Mouse (Mus musculus): Measurements from ENCODE around the gene Csn1s1. TPM values are rescaled to one million over a fixed set of nuclear protein-coding genes. Genes with fewer than 3 reads are reported as not detected.

The Csn1s1 gene
- not detected in 4 replicates for total RNA-seq (2023)

DNA sequence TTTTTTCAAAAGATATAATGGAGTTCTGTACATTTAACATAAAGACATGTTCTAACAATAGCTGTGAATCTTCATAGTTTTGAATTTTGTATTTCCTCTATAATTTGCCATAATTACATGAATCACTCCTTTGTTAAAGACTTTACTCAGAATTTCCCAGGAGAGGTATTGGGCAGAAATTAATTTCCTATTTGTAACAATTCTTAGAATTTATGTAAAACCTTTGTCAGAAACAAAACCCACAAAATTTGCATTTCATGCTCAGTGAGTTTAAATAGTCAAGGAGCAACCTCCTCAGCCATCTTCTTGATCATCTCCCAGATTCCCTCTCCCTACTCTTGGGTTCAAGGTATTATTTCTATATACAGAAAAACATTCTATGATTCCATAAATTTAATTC lies at the start of gene Csn1s1:
Csn1s1 (plus strand) TSS at position 301 of the 400 bp plus-strand sequence.

DNA sequence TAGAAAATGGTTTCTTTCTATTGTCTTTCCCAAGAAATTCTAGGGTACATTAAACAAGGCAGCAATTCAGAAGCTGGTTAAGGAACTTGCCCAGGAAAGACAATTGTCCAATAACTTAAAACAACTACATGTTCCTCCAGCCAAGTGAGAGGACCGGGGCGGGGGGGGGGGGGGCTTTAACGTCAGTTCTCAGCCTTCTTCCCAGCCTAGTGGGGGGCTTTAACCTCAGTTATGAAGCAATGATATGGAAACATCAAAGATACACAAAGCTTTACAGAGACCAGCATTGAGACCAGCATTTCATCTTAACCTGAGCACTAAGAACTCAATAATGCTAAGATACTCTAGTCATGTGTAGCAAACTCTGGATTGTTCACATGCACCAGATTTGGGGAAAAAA lies 33.5 kb downstream of the Csn1s1 start, which contains the start of gene Csn2:
Csn2 (minus strand) TSS at position 101 of the 400 bp plus-strand sequence.

Other genes with a start within 250 kb of the Csn1s1 start
- gene Ugt2b38, start 242.0 kb upstream of the Csn1s1 start, total RNA-seq (2023): not detected in 4 replicates
- not detected in 4 replicates for gene Ugt2a2, start 183.9 kb upstream of the Csn1s1 start, total RNA-seq (2023)
- gene Gm43638, start 179.4 kb upstream of the Csn1s1 start, total RNA-seq (2023): not detected in 4 replicates
- not detected in 4 replicates for gene Ugt2a1, start 175.3 kb upstream of the Csn1s1 start, total RNA-seq (2023)
- gene Sult1b1, start 128.0 kb upstream of the Csn1s1 start, total RNA-seq (2023): not detected in 4 replicates
- not detected in 4 replicates for gene Sult1d1, start 97.2 kb upstream of the Csn1s1 start, total RNA-seq (2023)
- gene Sult1e1, start 74.6 kb upstream of the Csn1s1 start, total RNA-seq (2023): not detected in 4 replicates
- gene Csn2, start 33.4 kb downstream of the Csn1s1 start, total RNA-seq (2023): not detected in 4 replicates
- gene Csn1s2a, start 108.4 kb downstream of the Csn1s1 start, total RNA-seq (2023): not detected in 4 replicates
- not detected in 4 replicates for gene Csn1s2b, start 141.9 kb downstream of the Csn1s1 start, total RNA-seq (2023)
- gene Prr27, start 159.5 kb downstream of the Csn1s1 start, total RNA-seq (2023): not detected in 4 replicates
- gene Odam, start 218.8 kb downstream of the Csn1s1 start, total RNA-seq (2023): not detected in 4 replicates